Mouse (Mus musculus) kidney, postnatal 36 days (tissue): ENCODE measurements at regions not wholly inside any gene's neighbourhood (a gene's known extent, or its start where the extent isn't known, plus 50 kb on each side); places are given as distances from the start of the nearest gene placed in this dataset.

ENCODE experiments used
- DNase-seq, 2 experiments: peaks; one replicate each; pipeline ENCODE4 v3.0.0; 2021 to 2022; ENCODE audit warnings: mixed read lengths in 2 of 2

GRCm38 (mm10) chr1:35805546-35805945 lies 262.7 kb upstream of the Hs6st1 start:
- no peak for DNase-seq

- DNase-seq = no peak
Observed at GRCm38 (mm10) chr1:35806329-35806728, 261.9 kb upstream of the Hs6st1 start.

- no peak for DNase-seq
Observed at GRCm38 (mm10) chr1:35806731-35807130, 261.5 kb upstream of the Hs6st1 start.

- no peak for DNase-seq
Observed at GRCm38 (mm10) chr1:35808894-35809293, 259.3 kb upstream of the Hs6st1 start.

- DNase-seq = no peak
Observed at GRCm38 (mm10) chr1:35809341-35809740, 258.9 kb upstream of the Hs6st1 start.

GRCm38 (mm10) chr1:35810571-35811342 lies 257.4 kb upstream of the Hs6st1 start:
- no peak for DNase-seq

GRCm38 (mm10) chr1:35811380-35811779 lies 256.8 kb upstream of the Hs6st1 start:
- no peak for DNase-seq

- DNase-seq = no peak
Observed at GRCm38 (mm10) chr1:35811795-35812194, 256.4 kb upstream of the Hs6st1 start.

- no peak for DNase-seq
Observed at GRCm38 (mm10) chr1:35813625-35814024, 254.6 kb upstream of the Hs6st1 start.

GRCm38 (mm10) chr1:35814207-35814606 lies 254.0 kb upstream of the Hs6st1 start:
- DNase-seq = no peak

- no peak for DNase-seq
Observed at GRCm38 (mm10) chr1:35814751-35815150, 253.4 kb upstream of the Hs6st1 start.

- DNase-seq = no peak
Observed at GRCm38 (mm10) chr1:35821791-35822190, 246.4 kb upstream of the Hs6st1 start.

- DNase-seq = no peak
Observed at GRCm38 (mm10) chr1:35822376-35823202, 245.6 kb upstream of the Hs6st1 start.

GRCm38 (mm10) chr1:35823496-35823895 lies 244.7 kb upstream of the Hs6st1 start:
- no peak for DNase-seq

- no peak for DNase-seq
Observed at GRCm38 (mm10) chr1:35823981-35824880, 244.0 kb upstream of the Hs6st1 start.

GRCm38 (mm10) chr1:35825531-35825966 lies 242.7 kb upstream of the Hs6st1 start:
- DNase-seq = no peak

GRCm38 (mm10) chr1:35826575-35827114 lies 241.6 kb upstream of the Hs6st1 start:
- DNase-seq = no peak

GRCm38 (mm10) chr1:35827471-35827870 lies 240.7 kb upstream of the Hs6st1 start:
- peak; percentile 6 to 20 for DNase-seq

GRCm38 (mm10) chr1:35834180-35834579 lies 234.0 kb upstream of the Hs6st1 start:
- no peak for DNase-seq

- DNase-seq = peak in 1 of 2 experiments; percentile 11
Observed at GRCm38 (mm10) chr1:35836552-35836951, 231.6 kb upstream of the Hs6st1 start.

GRCm38 (mm10) chr1:35838625-35839024 lies 229.6 kb upstream of the Hs6st1 start:
- DNase-seq = no peak

- peak; percentile 41 to 77 for DNase-seq
Observed at GRCm38 (mm10) chr1:35839446-35839845, 228.8 kb upstream of the Hs6st1 start.

GRCm38 (mm10) chr1:35841626-35842025 lies 226.6 kb upstream of the Hs6st1 start:
- no peak for DNase-seq
